9 mouse cellular contexts compared by ENCODE assay signal in genomic region chr16:31276539-31276938, GRCm38 (mm10). TPM values are rescaled to one million over a fixed set of nuclear protein-coding genes. Genes with fewer than 3 reads are reported as not detected.
DNase-seq lines count a peak whose midpoint lies in the region; ATAC-seq and TF ChIP-seq lines count a peak whose summit lies in the region.
"Had no signal": no experiment of that assay in that cellular context is flagged by ENCODE, and none has a peak within 500 bp of the region (broad histone marks: within the 10 kb centered on the region; RNA-seq: fewer than 3 reads in every experiment).

No protein-coding gene starts in this region.

- no peaks in the 10 kb centered on the region for H3K9me3 ChIP-seq in hindbrain, embryonic 16.5 days (ENCODE audit: control insufficient read depth, low read length)
- H3K9me3 ChIP-seq in hindbrain, embryonic 11.5 days (ENCODE audit: control insufficient read depth, low read length): no peaks in the 10 kb centered on the region
- H3K9me3 ChIP-seq in kidney, postnatal 0 days (replicated peaks; ENCODE audit: low read length): no peaks in the 10 kb centered on the region
- H3K9me3 ChIP-seq in midbrain, embryonic 13.5 days: no peaks in the 10 kb centered on the region

- WGBS in hindbrain, embryonic 16.5 days: 59% methylated on average over 7 of the region's 7 CpGs
- WGBS in hindbrain, embryonic 11.5 days: 76% methylated on average over 7 of the region's 7 CpGs
- 62% methylated on average over 7 of the region's 7 CpGs for WGBS in kidney, postnatal 0 days
- 84% methylated on average over 7 of the region's 7 CpGs for WGBS in midbrain, embryonic 13.5 days

- H3K4me3 ChIP-seq in hindbrain, embryonic 16.5 days (ENCODE audit: low read length): no peak overlapping the region
- no peak overlapping the region for H3K4me3 ChIP-seq in hindbrain, embryonic 11.5 days (ENCODE audit: low read depth, low read length)
- H3K4me3 ChIP-seq in kidney, postnatal 0 days (replicated peaks; ENCODE audit: low read depth, low read length): no peak overlapping the region
- H3K4me3 ChIP-seq in midbrain, embryonic 13.5 days (replicated peaks): no peak overlapping the region
- H3K4me3 ChIP-seq: megakaryocyte, embryonic 14.5 days had no signal

- H3K4me1 ChIP-seq in hindbrain, embryonic 16.5 days (ENCODE audit: control insufficient read depth, insufficient read depth, low read depth, low read length): peaks cover 19% of the 10 kb centered on the region
- H3K4me1 ChIP-seq in hindbrain, embryonic 11.5 days (replicated peaks; ENCODE audit: control insufficient read depth, insufficient read depth, low read length): peaks cover 4% of the 10 kb centered on the region; the same call in 1 of the 2 replicates
- no peaks in the 10 kb centered on the region; the same call in 1 of the 2 replicates for H3K4me1 ChIP-seq in kidney, postnatal 0 days (replicated peaks; ENCODE audit: insufficient read depth, low read length)
- H3K4me1 ChIP-seq in midbrain, embryonic 13.5 days (replicated peaks): peaks cover 24% of the 10 kb centered on the region

- no peak overlapping the region for H3K4me2 ChIP-seq in hindbrain, embryonic 16.5 days (ENCODE audit: low read length)
- no peak overlapping the region for H3K4me2 ChIP-seq in hindbrain, embryonic 11.5 days (replicated peaks; ENCODE audit: low read depth, low read length)
- no peak overlapping the region for H3K4me2 ChIP-seq in kidney, postnatal 0 days (ENCODE audit: low read length)
- H3K4me2 ChIP-seq in midbrain, embryonic 13.5 days (replicated peaks): no peak overlapping the region

- no peak overlapping the region for H3K9ac ChIP-seq in hindbrain, embryonic 16.5 days (ENCODE audit: low read depth, low read length)
- H3K9ac ChIP-seq in hindbrain, embryonic 11.5 days (ENCODE audit: low read depth, low read length): no peak overlapping the region
- H3K9ac ChIP-seq in kidney, postnatal 0 days (ENCODE audit: low read depth, low read length): no peak overlapping the region
- H3K9ac ChIP-seq in midbrain, embryonic 13.5 days (replicated peaks): no peak overlapping the region

- ATAC-seq in hindbrain, embryonic 16.5 days: no peak
- ATAC-seq in hindbrain, embryonic 11.5 days (ENCODE audit: low FRiP score): no peak
- no peak for ATAC-seq in kidney, postnatal 0 days (replicated peaks; ENCODE audit: low FRiP score, low read depth)
- no peak for ATAC-seq in midbrain, embryonic 13.5 days

- 0 out of 2 replicates have a peak overlapping the region, but pooled peaks have one; percentile 10 for H3K27ac ChIP-seq in hindbrain, embryonic 16.5 days (ENCODE audit: low read depth, low read length)
- no peak overlapping the region for H3K27ac ChIP-seq in hindbrain, embryonic 11.5 days (ENCODE audit: low read depth, low read length)
- peak overlapping the region; percentile 74 for H3K27ac ChIP-seq in kidney, postnatal 0 days
- no peak overlapping the region for H3K27ac ChIP-seq in midbrain, embryonic 13.5 days

- H3K27me3 ChIP-seq in hindbrain, embryonic 16.5 days (replicated peaks; ENCODE audit: control insufficient read depth, insufficient read depth, low read length): no peaks in the 10 kb centered on the region
- no peaks in the 10 kb centered on the region for H3K27me3 ChIP-seq in hindbrain, embryonic 11.5 days (ENCODE audit: control insufficient read depth, insufficient read depth, low read length)
- H3K27me3 ChIP-seq in kidney, postnatal 0 days (ENCODE audit: insufficient read depth, low read length): no peaks in the 10 kb centered on the region
- no peaks in the 10 kb centered on the region for H3K27me3 ChIP-seq in midbrain, embryonic 13.5 days

- TF ChIP-seq CTCF in kidney, postnatal 0 days (IDR thresholded peaks at IDR 0.05; ENCODE audit: low read depth): no peak

- DNase-seq in hindbrain, embryonic 11.5 days (ENCODE audit: low spot score): no peak
- peak; percentile 62 for DNase-seq in cerebellum, adult 11-12 months
- DNase-seq in heart, adult 9 months (ENCODE audit: low spot score in 2 of 2): peak; percentile 89 to 94
- peak; percentile 66 for DNase-seq in kidney, postnatal 0 days (ENCODE audit: low spot score)
- peak; percentile 90 for DNase-seq in lung, postnatal 10 days
- DNase-seq in urinary bladder, postnatal 4 days (ENCODE audit: low spot score in 2 of 2): peak; percentile 65 to 68

- no peaks in the 10 kb centered on the region for H3K36me3 ChIP-seq in hindbrain, embryonic 16.5 days (ENCODE audit: control insufficient read depth, insufficient read depth, low read length)
- no peaks in the 10 kb centered on the region for H3K36me3 ChIP-seq in hindbrain, embryonic 11.5 days (ENCODE audit: control insufficient read depth, insufficient read depth, low read length)
- H3K36me3 ChIP-seq in kidney, postnatal 0 days (ENCODE audit: insufficient read depth, low read length): no peaks in the 10 kb centered on the region
- no peaks in the 10 kb centered on the region for H3K36me3 ChIP-seq in midbrain, embryonic 13.5 days

RNA-seq across cellular contexts. Expression of gene Ppp1r2, which starts 1.5 kb away (rescaled TPM):
- polyA plus RNA-seq in hindbrain, embryonic 16.5 days (2015; fragmentation: Nextera tagmentation; extraction: Ambion mirVana): 95.0 and 95.9 TPM in 2 replicates
- polyA plus RNA-seq in hindbrain, embryonic 11.5 days (2014; fragmentation: Nextera tagmentation; extraction: Ambion mirVana): 99.3 and 107 TPM in 2 replicates
- polyA plus RNA-seq in kidney, postnatal 0 days (2015; fragmentation: Nextera tagmentation; extraction: Ambion mirVana): 112 and 118 TPM in 2 replicates
- polyA plus RNA-seq in midbrain, embryonic 13.5 days (2015; fragmentation: Nextera tagmentation; extraction: Ambion mirVana): 95.4 and 98.6 TPM in 2 replicates

RNA-seq across cellular contexts. Expression of gene Apod, which starts 38.1 kb away (rescaled TPM):
- polyA plus RNA-seq in hindbrain, embryonic 16.5 days (2015; fragmentation: Nextera tagmentation; extraction: Ambion mirVana): 119 and 120 TPM in 2 replicates
- polyA plus RNA-seq in hindbrain, embryonic 11.5 days (2014; fragmentation: Nextera tagmentation; extraction: Ambion mirVana): 51.1 and 68.0 TPM in 2 replicates
- 0.64 and 1.9 TPM in 2 replicates for polyA plus RNA-seq in kidney, postnatal 0 days (2015; fragmentation: Nextera tagmentation; extraction: Ambion mirVana)
- polyA plus RNA-seq in midbrain, embryonic 13.5 days (2015; fragmentation: Nextera tagmentation; extraction: Ambion mirVana): 57.5 and 65.5 TPM in 2 replicates

Comparison
In these comparisons a context has a peak if more than half of its experiments do, and no peak if none do; other contexts are left out.
1. H3K27ac ChIP-seq: peak in hindbrain, embryonic 16.5 days (single experiment) and kidney, postnatal 0 days (single experiment); none in hindbrain, embryonic 11.5 days (single experiment) and midbrain, embryonic 13.5 days (single experiment).
2. RNA of gene Apod, which starts 38.1 kb away (polyA plus RNA-seq): 119 to 120 TPM in hindbrain, embryonic 16.5 days, 51.1 to 68.0 TPM in hindbrain, embryonic 11.5 days and 57.5 to 65.5 TPM in midbrain, embryonic 13.5 days; 0.64 to 1.9 TPM in kidney, postnatal 0 days; every median in the first group is over 10 times any median in the second.